Mouse (Mus musculus): ENCODE measurements around the gene Nt5m. TPM values are rescaled to one million over a fixed set of nuclear protein-coding genes. Genes with fewer than 3 reads are reported as not detected.

Nt5m gene
- 5.9 TPM for polyA plus RNA-seq (2014; fragmentation: Illumina TruSeq; extraction: RNeasy Lipid Tissue Mini Kit (QIAGEN cat#74804); ENCODE audit: low read depth, low replicate concordance)

DNA sequence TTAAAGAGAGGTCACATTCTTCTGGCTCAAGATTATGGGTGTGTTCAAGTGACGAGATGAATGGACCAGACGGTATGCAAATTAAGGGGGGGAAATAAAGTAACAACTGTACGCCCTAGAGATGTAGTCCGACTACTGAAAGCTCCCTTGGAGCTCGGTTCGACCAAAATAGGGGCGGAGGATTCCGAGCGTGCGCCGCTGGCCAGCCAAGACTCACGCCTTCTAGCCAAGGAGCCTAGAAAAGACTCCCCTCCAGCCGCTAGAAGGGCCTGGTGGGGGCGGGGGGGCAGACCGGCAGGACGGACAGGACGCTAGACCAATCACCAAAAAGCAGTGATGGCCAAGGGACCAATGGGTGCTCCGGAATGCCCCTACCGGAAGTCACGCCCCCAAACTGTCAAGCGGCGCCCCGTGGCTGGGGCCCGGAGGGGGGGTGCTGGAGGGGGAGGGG lies at the start of gene Nt5m:
Gene Nt5m (plus strand): TSS at position 440 of the 451 bp plus-strand sequence.

DNA sequence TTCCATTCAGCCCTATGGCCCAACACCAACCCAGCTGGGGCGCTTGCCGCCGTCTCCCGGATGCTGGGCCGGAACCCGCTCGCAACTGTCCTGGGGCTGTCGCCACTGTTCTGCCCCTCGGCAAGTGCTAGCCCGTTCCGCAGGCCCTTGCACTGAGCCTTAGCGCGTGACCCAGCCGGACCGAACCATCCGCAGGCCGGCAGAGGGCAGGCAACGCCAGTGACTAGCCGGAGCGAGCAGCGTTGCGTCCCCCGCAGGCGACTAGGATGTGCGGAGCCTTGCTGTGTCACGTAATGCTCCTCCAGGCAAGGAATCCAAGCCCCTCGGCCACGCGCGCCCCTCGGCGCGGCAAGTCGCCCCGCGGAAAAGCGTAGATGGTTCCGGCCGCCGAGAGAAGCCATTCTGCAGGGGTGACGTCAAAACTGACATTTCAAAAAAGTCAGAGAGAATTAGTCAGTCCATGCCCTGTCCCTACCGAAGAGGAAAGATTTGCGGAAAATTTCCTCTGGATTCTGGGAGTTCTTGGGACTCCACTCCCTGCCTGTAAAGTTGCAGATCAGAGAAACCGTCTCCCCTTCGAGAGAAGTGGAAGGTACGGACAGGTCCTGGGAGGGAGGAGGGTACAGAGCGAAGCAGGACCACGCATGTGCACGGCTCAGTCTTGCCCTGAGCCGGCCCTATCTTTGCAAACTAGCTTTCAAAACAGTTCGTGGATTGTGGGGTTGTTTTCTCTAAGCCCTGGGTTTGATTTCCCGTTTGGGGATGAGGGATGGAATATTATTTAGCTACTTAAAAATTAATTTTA lies 29.4 kb upstream of the Nt5m start, which contains the start of gene Flcn:
Gene Flcn (minus strand): TSS at position 347 of the 805 bp plus-strand sequence.

DNA sequence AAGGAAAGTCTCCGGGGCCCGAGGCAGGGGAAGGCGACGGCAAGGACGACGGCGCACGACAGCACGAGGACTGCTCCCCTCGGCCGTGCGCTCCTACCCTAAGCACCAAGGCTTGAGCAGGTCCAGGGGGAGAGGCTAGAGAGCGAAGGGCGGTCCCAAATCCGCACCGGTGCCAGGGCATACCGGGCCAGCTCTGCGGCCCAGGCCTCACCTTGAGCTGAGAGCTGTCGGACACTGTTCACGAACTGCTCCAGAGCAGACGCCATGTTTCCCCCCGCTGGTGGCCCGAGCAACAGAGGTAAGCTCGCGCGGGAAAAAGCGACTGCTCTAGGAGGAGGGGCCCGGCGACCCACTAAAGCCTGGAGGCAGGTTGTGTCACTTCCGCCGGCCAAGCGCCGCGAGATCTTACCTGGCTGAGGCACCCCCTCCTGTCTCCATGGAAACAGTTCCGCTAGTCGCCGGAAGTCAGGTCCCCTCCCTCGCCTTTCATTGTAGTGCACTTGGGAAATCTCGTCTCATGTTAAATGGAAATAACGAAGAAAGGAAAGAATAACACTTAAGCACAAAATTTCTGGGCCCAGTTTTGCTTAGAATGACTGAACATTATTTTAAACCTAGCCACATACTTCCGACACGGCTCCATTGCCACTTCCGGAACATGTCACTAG lies 346 bp downstream of the Nt5m start, which contains the start of gene Cops3:
Gene Cops3 (minus strand): TSS at position 380 of the 668 bp plus-strand sequence.

Other genes starting within 250 kb of the Nt5m start
- gene Olfr223, start 246.2 kb upstream of the Nt5m start, polyA plus RNA-seq (2014; fragmentation: Illumina TruSeq; extraction: RNeasy Lipid Tissue Mini Kit (QIAGEN cat#74804); ENCODE audit: low read depth, low replicate concordance), result not detected
- gene Mprip, start 178.1 kb upstream of the Nt5m start, polyA plus RNA-seq (2014; fragmentation: Illumina TruSeq; extraction: RNeasy Lipid Tissue Mini Kit (QIAGEN cat#74804); ENCODE audit: low read depth, low replicate concordance), result 25.6 TPM
- gene Pld6, start 51.8 kb upstream of the Nt5m start, polyA plus RNA-seq (2014; fragmentation: Illumina TruSeq; extraction: RNeasy Lipid Tissue Mini Kit (QIAGEN cat#74804); ENCODE audit: low read depth, low replicate concordance), result 0.58 TPM
- gene Flcn, start 29.4 kb upstream of the Nt5m start, polyA plus RNA-seq (2014; fragmentation: Illumina TruSeq; extraction: RNeasy Lipid Tissue Mini Kit (QIAGEN cat#74804); ENCODE audit: low read depth, low replicate concordance), result 5.9 TPM
- 256 TPM for gene Cops3, start 391 bp downstream of the Nt5m start, polyA plus RNA-seq (2014; fragmentation: Illumina TruSeq; extraction: RNeasy Lipid Tissue Mini Kit (QIAGEN cat#74804); ENCODE audit: low read depth, low replicate concordance)
- gene Med9, start 108.8 kb downstream of the Nt5m start, polyA plus RNA-seq (2014; fragmentation: Illumina TruSeq; extraction: RNeasy Lipid Tissue Mini Kit (QIAGEN cat#74804); ENCODE audit: low read depth, low replicate concordance), result 12.4 TPM
- gene Rasd1, start 125.5 kb downstream of the Nt5m start, polyA plus RNA-seq (2014; fragmentation: Illumina TruSeq; extraction: RNeasy Lipid Tissue Mini Kit (QIAGEN cat#74804); ENCODE audit: low read depth, low replicate concordance), result 1.7 TPM
- not detected for gene Pemt, start 207.0 kb downstream of the Nt5m start, polyA plus RNA-seq (2014; fragmentation: Illumina TruSeq; extraction: RNeasy Lipid Tissue Mini Kit (QIAGEN cat#74804); ENCODE audit: low read depth, low replicate concordance)